Mouse (Mus musculus) gastrocnemius, postnatal 25 days (tissue): Measurements from ENCODE around the gene Caskin2. TPM values are rescaled to one million over a fixed set of nuclear protein-coding genes. Genes with fewer than 3 reads are reported as not detected.
"Not testable (repeated sequence)": the region's sequence is repeated elsewhere in the genome, so short reads cannot be mapped to it uniquely, and the experiment has no call there.

Experiments
- DNase-seq: peaks from one replicate; pipeline ENCODE4 v3.0.0; 2022
- long read RNA-seq, 2 experiments: library from polyadenylated mRNA; stranded (forward); transcript quantifications; one replicate each; pipeline ENCODE4 v2.0.0; 2021
- total RNA-seq, 2 experiments: library from RNA; stranded (reverse); gene quantifications; 1 replicate in 1 of 2; 2 replicates in 1 of 2; pipeline ENCODE4 v1.2.3; 2021

The Caskin2 gene
- 10 to 100 TPM; 13.7 to 13.9 TPM for total RNA-seq
- long read RNA-seq, experiment 1, full-length matches to known transcripts, result 1 of 4 reads
- long read RNA-seq, experiment 1, partial matches to known transcripts, result 1 of 4 reads
- long read RNA-seq, experiment 1, other reads (novel, unspliced or antisense), result 2 of 4 reads
- long read RNA-seq, experiment 2, partial matches to known transcripts, result 3 of 5 reads
- long read RNA-seq, experiment 2, other reads (novel, unspliced or antisense), result 2 of 5 reads

- peak; percentile 97 for DNase-seq
Measured at GRCm38 (mm10) chr11:115813507-115814296, at the start of gene Caskin2. Caskin2 (minus strand) TSS chr11:115813639.

DNA sequence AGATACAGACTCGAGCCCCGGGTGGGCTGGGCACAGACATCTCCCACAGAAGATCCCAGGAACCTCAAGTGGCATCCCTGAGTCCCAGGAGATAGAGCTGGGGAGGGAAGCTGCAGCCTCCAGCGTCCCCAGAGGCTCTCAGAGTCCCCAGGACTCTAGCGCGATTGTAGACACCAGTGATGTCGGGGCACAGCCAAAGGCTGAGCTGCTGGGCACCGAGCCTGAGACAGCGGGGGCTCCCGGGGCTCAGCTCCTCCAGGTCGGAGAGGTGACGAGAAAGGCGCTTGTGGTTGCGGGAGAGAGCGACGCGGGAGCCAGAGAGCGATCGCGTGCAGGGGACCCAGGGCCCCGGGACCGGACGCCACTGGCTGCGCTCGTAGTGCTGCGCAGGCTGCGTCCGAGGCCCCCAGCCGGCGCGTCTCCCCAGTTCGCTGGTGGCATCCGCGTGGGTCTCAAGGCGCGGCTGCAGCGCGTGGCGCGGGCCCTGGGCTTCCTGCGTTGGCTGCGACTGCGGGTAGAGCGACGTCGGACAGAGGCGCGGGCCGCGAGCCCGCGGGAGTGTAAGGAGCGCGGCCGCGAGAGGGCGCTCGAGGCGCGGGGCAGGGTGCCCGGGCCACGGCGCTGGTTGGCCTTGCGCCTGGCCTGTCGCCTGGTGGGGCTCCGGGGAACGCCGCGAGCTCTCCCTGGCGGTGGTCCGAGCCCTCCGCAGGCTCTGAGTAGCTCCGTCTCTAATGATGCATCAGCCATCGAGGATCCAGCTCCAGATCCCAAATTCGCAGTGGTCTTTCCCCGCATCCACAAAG lies 45.9 kb upstream of the Caskin2 start:
- peak; percentile 84 for DNase-seq

- no peak for DNase-seq
Measured at GRCm38 (mm10) chr11:115858354-115858753, 44.9 kb upstream of the Caskin2 start, which contains the start of gene Myo15b. Myo15b (plus strand) TSS chr11:115858406.

GRCm38 (mm10) chr11:115857936-115858335 lies 44.5 kb upstream of the Caskin2 start:
- DNase-seq, result no peak

DNA sequence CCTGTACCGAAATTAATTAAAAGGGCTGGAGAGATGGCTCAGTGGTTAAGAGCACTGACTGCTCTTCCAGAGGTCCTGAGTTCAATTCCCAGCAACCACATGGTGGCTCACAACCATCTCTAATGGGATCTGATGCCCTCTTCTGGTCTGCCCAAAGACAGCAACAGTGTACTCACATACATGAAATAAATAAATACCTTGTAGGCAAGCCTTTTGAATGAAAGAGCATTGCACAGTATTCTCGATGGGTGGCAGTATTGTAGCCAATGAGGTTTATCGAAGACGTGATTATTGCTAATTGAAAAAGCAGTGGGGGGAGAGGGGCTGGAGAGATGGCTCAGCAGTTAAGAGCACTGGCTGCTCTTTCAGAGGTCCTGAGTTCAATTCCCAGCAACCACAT lies 43.7 kb upstream of the Caskin2 start:
- DNase-seq, result not testable (repeated sequence)

DNA sequence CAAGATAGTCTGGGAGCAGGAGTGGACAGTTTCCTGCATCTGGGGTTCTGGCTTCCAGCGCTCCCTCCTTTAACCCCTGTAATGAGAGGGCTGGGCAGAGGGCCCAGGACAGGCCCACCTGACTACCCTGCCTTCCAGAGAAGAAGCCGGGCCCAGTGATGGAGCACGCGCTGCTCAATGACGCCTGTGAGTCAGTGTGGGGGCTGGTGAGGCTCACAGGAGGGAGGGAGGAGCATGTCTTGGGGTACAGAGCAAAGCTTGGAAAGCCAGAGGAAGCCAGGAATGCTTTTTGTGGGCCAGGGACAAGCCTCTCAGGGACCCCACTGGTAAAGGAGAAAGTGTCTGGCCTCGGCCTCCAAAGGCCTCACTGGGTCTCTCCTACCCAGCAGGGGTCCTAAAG lies 41.2 kb upstream of the Caskin2 start:
- no peak for DNase-seq

GRCm38 (mm10) chr11:115845819-115846218 lies 32.4 kb upstream of the Caskin2 start:
- no peak for DNase-seq

DNA sequence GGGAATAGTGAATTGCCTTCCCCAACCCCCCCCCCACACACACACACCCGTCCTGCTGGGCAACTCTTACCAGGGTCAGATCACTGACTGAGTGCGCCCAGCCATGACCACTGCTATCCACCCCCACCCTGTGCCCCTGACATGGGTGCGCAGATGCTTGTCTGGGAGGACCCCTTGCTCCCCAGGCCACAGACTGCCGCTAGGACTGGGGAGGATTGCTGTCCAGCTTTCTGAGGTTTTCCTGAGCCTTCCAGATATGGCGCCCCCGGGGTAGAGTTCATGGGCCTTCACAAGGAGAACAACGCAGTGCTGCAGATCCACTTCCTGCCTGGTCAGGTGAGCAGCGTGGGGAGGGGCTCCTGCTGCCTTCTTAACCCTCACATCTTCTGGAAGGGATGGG lies 30.8 kb upstream of the Caskin2 start:
- DNase-seq, result no peak

DNA sequence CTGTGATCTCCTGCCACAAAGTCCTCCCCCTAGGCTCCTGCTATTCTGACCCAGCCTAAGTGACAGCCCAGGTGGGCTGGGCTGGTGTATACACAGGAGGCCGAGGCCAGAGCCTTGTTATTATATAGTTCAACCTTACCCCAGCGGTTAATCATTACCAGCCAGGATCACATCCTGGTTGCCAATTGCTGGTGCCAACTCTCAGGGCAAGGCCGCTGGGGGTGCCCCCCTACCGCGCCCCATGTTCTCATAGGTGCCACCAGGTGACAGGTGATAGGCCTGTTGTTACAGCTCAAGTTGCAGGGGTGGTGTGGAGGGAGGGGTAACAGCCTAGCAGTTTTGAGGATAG lies 30.4 kb upstream of the Caskin2 start:
- no peak for DNase-seq

DNA sequence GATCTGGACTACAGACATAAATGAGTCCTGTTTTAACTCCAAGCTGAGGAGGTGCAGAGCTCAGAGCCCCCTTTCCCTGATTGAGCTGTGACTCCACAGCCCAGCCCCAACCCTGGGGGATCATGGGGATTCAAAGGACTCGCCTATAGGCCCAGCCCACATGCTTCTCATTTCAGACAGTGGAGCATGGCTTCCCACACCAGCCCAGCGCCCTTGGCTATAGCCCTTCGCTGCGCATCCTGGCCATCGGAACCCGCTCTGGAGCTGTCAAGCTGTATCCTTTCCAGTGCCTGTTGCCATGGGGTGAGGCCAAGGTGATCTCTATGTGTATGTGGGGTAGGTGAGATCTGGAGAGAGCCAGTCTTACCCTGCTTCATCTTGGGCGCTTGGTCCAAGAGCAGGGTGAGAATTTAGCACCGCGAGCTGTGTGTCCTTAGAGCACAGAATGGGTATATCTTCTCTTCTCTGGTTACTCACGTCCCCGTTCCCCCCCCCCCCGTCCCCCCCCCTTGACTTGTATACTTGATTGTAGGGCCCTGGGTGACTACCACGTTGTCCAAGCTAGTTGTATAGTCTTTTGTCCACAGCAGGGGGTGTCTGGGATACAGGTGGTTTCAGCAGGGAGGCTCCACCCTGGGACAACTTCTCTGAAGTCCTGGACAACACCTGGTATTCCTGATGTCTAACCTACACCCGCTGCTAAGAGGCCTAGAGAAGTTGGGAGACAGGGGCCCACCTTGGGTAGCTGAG lies 29.9 kb upstream of the Caskin2 start:
- DNase-seq, result no peak

GRCm38 (mm10) chr11:115841961-115842550 lies 28.6 kb upstream of the Caskin2 start:
- DNase-seq, result no peak

GRCm38 (mm10) chr11:115841044-115841443 lies 27.6 kb upstream of the Caskin2 start:
- no peak for DNase-seq

- DNase-seq, result no peak
Measured at GRCm38 (mm10) chr11:115839732-115840131, 26.3 kb upstream of the Caskin2 start.

GRCm38 (mm10) chr11:115838895-115839311 lies 25.5 kb upstream of the Caskin2 start:
- peak; percentile 61 for DNase-seq

DNA sequence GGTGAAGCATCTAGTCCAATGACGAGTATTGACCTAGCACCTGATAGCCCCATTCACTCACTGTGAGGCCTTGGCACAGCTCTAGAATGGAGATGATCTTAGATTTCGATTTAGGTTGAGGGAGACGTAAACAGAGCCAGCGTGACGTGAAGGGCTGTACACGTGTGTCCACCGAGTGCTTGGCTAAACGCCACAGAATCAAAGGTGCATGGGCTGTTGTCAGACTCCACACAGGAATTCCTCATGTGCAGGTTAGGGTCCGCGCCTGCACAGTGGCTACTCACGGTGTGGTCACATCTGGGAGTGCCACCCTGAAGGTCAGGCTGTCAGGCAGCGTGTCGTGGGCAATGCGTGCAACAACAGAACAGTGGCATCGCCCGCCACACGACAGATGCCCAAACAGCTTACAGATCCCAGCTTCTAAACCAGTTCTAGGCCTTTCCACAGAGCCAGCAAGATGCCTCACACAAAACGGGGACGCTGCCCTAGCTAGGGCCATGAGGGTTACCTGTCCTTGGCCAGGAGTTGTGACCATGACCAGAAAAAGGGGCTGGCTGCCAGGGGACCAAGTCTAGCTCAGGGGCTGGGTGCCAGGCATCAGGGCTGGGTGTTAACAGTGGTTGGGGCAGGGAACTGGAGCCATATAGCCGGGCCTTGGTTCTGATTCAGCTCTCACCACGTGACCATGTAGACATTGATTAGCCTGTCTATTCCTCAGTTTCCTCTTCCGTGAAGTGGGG lies 24.3 kb upstream of the Caskin2 start:
- no peak for DNase-seq

DNA sequence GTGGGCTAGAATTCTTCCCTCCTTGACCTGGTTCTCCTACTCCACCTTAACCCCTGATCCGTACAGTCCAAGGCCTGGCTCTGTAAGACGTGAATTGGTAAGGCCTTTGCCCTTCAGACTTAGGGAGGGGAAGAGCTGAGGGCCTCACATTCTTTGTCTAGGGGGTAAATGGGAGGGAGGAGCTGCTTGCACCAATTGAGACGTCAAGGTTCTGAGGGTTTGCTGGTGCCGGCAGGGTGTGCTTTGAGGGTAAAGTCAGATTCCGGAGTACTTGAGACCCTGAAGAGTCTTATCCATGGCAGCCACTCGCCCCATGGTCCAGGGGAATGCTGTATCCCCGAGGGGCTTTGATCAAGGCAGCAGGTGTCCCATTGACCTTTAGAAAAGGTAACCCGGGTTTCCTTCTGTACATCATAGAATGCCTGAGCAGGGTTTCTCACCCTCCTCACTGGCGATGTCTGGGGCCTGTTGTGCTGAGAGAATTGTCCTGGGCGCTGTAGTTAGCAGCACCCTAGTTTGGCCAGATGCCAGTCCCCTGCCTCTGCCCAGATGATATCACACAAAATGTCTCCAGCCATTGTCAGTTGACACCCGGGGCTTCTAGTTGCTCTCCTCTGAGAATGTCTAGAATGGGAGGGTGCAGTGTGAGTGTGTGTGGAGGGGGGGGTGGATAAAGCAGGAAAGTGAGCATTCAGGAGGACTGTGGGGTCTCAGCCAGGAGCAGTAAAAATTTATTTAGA lies 23.4 kb upstream of the Caskin2 start:
- no peak for DNase-seq

- DNase-seq, result no peak
Measured at GRCm38 (mm10) chr11:115834033-115834432, 20.6 kb upstream of the Caskin2 start.

GRCm38 (mm10) chr11:115833021-115833513 lies 19.6 kb upstream of the Caskin2 start:
- no peak for DNase-seq

GRCm38 (mm10) chr11:115832523-115832922 lies 19.1 kb upstream of the Caskin2 start:
- peak; percentile 59 for DNase-seq

DNA sequence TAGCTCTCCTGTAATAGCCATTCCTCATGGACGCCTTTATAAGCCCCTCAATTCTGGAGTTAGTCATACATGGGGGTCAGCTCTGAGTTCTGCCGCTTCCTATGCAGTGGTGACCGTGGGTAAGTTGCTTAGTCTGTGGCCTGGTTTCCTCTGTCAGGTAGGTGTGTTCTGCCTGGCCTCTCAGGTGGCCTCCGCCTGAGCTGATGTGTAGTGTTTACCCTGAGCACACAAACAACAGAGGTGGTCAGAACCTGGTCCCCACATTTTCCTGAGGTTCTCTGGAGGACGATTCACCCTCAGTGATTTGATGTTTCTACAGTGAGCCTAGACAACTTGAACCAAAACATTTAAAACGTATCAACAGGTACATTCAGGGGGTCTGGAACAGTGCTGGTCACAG lies 18.6 kb upstream of the Caskin2 start:
- no peak for DNase-seq
